Mouse (Mus musculus): ENCODE measurements around the gene Vmn2r80. TPM values are rescaled to one million over a fixed set of nuclear protein-coding genes. Genes with fewer than 3 reads are reported as not detected.
A peak's percentile ranks its signal among the peaks of the same experiment; 100 is the strongest.
"Not testable (repeated sequence)": the region's sequence is repeated elsewhere in the genome, so short reads cannot be mapped to it uniquely, and the experiment has no call there.

Vmn2r80 gene
- polyA plus RNA-seq (2015; fragmentation: Nextera tagmentation; extraction: Ambion mirVana): not detected in 2 replicates

DNA sequence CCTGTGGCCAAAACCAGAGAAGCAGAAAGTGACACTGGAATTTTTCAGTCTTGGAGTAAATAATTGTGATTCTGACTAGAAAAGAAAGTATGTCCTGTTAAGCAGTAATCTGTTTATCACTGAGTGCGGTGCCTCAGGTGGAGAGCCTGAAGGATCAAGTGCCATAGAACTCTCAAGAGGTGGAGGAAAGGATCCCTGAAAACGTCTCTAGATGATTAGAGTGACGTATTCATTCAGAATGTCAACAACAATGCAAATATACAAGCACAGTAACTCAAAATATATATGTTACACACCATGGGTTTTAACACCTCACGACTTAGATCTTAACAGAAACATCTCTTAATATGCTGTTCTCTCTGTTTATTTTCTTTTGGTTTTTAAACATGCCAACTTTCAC, at the start of gene Vmn2r80:
TSS of gene Vmn2r80 (plus strand) at position 301 of the 400 bp plus-strand sequence.
- H3K4me1 ChIP-seq (replicated peaks; ENCODE audit: insufficient read depth, low read length); H3K9me3 ChIP-seq (replicated peaks; ENCODE audit: low read length): not testable (repeated sequence)
- 64% methylated on average over 4 of the region's 4 CpGs for WGBS

DNA sequence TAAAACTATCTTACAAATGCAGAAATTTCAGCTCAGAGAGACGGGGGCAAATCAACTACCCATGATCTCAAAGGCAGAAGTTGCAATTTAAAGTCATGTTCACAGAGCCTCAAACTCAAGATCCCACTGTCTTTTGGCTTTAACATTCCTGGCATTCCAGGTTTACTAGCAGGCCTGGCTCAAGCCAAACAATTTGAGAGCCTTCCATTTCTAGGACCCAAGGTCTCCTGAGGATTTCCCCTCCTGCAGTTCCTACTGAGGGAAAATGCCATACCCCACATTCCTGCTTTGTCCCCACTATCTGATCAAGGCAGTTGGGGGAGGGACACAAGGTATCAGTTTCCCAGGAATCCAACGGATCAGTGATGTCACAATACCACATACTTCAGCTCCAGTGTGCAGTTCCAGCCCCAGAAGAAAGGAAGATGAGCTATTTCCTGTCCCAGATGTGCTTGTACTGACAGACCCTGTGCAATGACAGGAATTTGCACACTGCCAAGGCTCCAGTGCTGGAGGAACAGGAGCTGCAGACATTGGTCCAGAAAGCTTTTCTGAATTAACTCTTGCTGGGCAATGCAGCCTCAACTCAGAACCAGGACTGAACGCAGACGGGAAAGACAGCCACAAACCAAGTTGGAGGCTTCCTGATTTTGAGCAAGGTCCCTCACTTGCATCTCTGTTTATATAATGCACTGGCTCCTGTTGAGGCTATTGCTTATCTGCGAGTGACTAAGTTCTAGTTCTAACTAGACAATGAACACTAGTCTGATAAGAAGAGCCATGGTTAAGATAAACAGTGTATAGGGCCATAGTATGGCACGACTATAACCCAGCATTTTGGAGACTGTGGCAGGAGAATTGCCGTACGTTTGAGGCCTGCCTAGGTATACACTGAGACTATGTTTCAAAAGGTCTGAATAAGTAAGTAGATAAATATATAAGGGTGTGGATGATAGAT, 42.0 kb upstream of the Vmn2r80 start:
- Histone ChIP-seq H3K9ac (ENCODE audit: low read depth, low read length) (no peak overlapping the region), H3K4me2 (ENCODE audit: low read length) (no peak overlapping the region), H3K27ac (0 out of 2 replicates have a peak overlapping the region, but pooled peaks have one; percentile 25), H3K27me3 (ENCODE audit: insufficient read depth, low read length) (no peaks in the 10 kb centered on the region), H3K4me1 (replicated peaks; ENCODE audit: insufficient read depth, low read length) (peaks cover 7% of the 10 kb centered on the region; the same call in 1 of the 2 replicates), H3K36me3 (ENCODE audit: insufficient read depth, low read length) (no peaks in the 10 kb centered on the region), H3K9me3 (replicated peaks; ENCODE audit: low read length) (no peaks in the 10 kb centered on the region), H3K4me3 (replicated peaks; ENCODE audit: low read depth, low read length) (no peak overlapping the region)
- DNase-seq (ENCODE audit: low spot score) (peak; percentile 69), ATAC-seq (replicated peaks; ENCODE audit: low FRiP score, low read depth) (no peak)
- no peak for TF ChIP-seq CTCF (IDR thresholded peaks at IDR 0.05; ENCODE audit: low read depth)
- WGBS: 64% methylated on average over 8 of the region's 8 CpGs

More for the DNA sequence above, at the start of gene Vmn2r80:
- not testable (repeated sequence) for H3K27ac ChIP-seq; H3K4me2 ChIP-seq (ENCODE audit: low read length); DNase-seq (ENCODE audit: low spot score); ATAC-seq (replicated peaks; ENCODE audit: low FRiP score, low read depth); H3K27me3 ChIP-seq (ENCODE audit: insufficient read depth, low read length); H3K4me3 ChIP-seq (replicated peaks; ENCODE audit: low read depth, low read length); H3K36me3 ChIP-seq (ENCODE audit: insufficient read depth, low read length); H3K9ac ChIP-seq (ENCODE audit: low read depth, low read length)

DNA sequence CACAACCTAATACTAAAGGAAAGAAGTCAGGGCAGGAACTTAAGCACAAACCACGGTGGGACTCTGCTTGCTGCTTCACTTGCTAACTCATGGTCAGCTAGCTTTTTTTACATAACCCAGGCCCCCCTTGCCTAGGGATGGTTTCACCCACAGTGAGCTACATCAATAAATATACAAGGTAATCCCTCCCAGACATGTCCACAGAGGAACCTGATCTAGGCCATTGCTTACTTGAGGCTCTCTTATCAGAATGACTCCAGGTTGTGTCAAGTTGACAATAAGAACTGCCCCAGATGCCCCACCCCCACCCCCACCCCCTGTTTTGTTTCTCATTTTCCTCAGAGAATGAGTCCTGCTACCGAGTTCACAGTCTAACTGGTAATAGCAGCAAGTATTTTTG, 41.0 kb upstream of the Vmn2r80 start:
- no peak for ATAC-seq (replicated peaks; ENCODE audit: low FRiP score, low read depth)
- Histone ChIP-seq H3K4me2 (ENCODE audit: low read length) (no peak overlapping the region), H3K27ac (no peak overlapping the region), H3K36me3 (ENCODE audit: insufficient read depth, low read length) (no peaks in the 10 kb centered on the region), H3K4me3 (replicated peaks; ENCODE audit: low read depth, low read length) (no peak overlapping the region), H3K9ac (ENCODE audit: low read depth, low read length) (no peak overlapping the region), H3K9me3 (replicated peaks; ENCODE audit: low read length) (no peaks in the 10 kb centered on the region), H3K27me3 (ENCODE audit: insufficient read depth, low read length) (no peaks in the 10 kb centered on the region), H3K4me1 (replicated peaks; ENCODE audit: insufficient read depth, low read length) (peaks cover 7% of the 10 kb centered on the region; the same call in 1 of the 2 replicates)
- 66% methylated on average over 2 of the region's 2 CpGs for WGBS
- no peak for DNase-seq (ENCODE audit: low spot score)
- no peak for TF ChIP-seq CTCF (IDR thresholded peaks at IDR 0.05; ENCODE audit: low read depth)

DNA sequence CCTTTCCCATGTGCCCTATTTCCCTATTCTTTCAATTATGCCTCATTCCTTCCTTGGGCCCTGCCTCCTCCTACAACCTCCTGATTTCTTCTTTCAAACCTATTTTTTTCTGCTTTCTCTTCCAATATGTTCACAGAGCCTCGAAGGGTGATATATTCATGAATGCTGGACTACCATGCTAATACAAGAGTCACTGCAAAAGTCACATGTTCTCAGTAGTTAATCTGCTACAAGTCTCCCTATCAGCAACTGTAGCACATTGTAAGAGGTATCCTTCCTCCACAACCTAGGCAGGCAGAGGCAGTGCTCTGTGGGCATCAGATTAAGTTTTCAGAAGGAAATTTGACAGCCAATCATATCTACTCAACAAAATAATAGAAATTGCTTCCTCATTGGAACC, 39.4 kb upstream of the Vmn2r80 start:
- Histone ChIP-seq H3K9ac (ENCODE audit: low read depth, low read length) (no peak overlapping the region), H3K4me3 (replicated peaks; ENCODE audit: low read depth, low read length) (no peak overlapping the region), H3K27ac (no peak overlapping the region), H3K27me3 (ENCODE audit: insufficient read depth, low read length) (no peaks in the 10 kb centered on the region), H3K36me3 (ENCODE audit: insufficient read depth, low read length) (no peaks in the 10 kb centered on the region), H3K4me1 (replicated peaks; ENCODE audit: insufficient read depth, low read length) (peaks cover 7% of the 10 kb centered on the region; the same call in 1 of the 2 replicates), H3K4me2 (ENCODE audit: low read length) (no peak overlapping the region), H3K9me3 (replicated peaks; ENCODE audit: low read length) (no peaks in the 10 kb centered on the region)
- DNase-seq (ENCODE audit: low spot score) (no peak), ATAC-seq (replicated peaks; ENCODE audit: low FRiP score, low read depth) (no peak)
- 74% methylated on average over 1 of the region's 1 CpGs for WGBS
- TF ChIP-seq CTCF (IDR thresholded peaks at IDR 0.05; ENCODE audit: low read depth): no peak

DNA sequence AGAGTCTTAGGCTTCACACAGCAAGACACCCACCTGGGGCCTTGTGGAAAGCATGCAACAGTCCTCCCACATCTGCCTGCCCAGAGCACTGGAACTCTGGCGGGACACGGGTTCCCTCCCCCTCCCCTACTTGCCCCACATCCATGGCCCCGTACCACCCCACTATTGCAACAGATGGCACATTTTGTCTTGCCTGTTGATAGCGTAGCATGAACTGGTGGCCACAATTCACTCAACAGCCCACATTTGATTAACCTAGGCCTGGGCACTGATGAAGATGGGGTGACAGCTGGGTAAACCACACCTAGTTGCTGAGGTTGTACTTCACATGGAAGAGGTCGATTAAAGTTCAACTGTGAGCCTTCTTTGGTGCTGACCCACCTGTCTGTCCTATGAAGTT, 38.1 kb upstream of the Vmn2r80 start:
- 72% methylated on average over 5 of the region's 5 CpGs for WGBS
- Histone ChIP-seq H3K4me3 (replicated peaks; ENCODE audit: low read depth, low read length) (no peak overlapping the region), H3K4me2 (ENCODE audit: low read length) (no peak overlapping the region), H3K27ac (no peak overlapping the region), H3K27me3 (ENCODE audit: insufficient read depth, low read length) (no peaks in the 10 kb centered on the region), H3K4me1 (replicated peaks; ENCODE audit: insufficient read depth, low read length) (peaks cover 7% of the 10 kb centered on the region; the same call in 1 of the 2 replicates), H3K36me3 (ENCODE audit: insufficient read depth, low read length) (no peaks in the 10 kb centered on the region), H3K9ac (ENCODE audit: low read depth, low read length) (no peak overlapping the region), H3K9me3 (replicated peaks; ENCODE audit: low read length) (no peaks in the 10 kb centered on the region)
- no peak for TF ChIP-seq CTCF (IDR thresholded peaks at IDR 0.05; ENCODE audit: low read depth)
- ATAC-seq (replicated peaks; ENCODE audit: low FRiP score, low read depth) (no peak), DNase-seq (ENCODE audit: low spot score) (no peak)

DNA sequence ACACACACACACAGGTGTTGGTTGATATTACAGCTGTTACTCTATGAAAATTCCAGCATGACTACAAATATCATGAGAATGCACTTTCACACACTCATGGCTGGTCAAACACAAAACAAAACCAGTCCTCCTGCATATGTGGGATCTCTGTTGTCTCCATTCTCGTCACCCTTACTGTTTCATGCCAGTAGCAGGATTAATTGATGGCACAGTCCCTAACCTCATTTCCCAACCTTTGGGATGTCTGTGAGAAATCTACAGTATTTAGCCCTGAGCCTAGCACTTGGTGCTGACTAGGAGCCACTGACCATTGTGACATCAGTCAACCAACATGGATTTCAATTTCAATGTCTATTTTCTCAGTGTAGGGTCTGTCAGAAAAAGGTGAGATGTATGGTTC, 33.5 kb upstream of the Vmn2r80 start:
- ATAC-seq (replicated peaks; ENCODE audit: low FRiP score, low read depth) (no peak), DNase-seq (ENCODE audit: low spot score) (no peak)
- Histone ChIP-seq H3K36me3 (ENCODE audit: insufficient read depth, low read length) (no peaks in the 10 kb centered on the region), H3K4me1 (replicated peaks; ENCODE audit: insufficient read depth, low read length) (no peaks in the 10 kb centered on the region), H3K4me3 (replicated peaks; ENCODE audit: low read depth, low read length) (no peak overlapping the region), H3K9me3 (replicated peaks; ENCODE audit: low read length) (no peaks in the 10 kb centered on the region), H3K9ac (ENCODE audit: low read depth, low read length) (no peak overlapping the region), H3K27me3 (ENCODE audit: insufficient read depth, low read length) (no peaks in the 10 kb centered on the region), H3K4me2 (ENCODE audit: low read length) (no peak overlapping the region), H3K27ac (no peak overlapping the region)
- TF ChIP-seq CTCF (IDR thresholded peaks at IDR 0.05; ENCODE audit: low read depth): no peak
- 71% methylated on average over 1 of the region's 1 CpGs for WGBS
